Mouse (Mus musculus): ENCODE measurements around the gene Ptpn1.

DNA sequence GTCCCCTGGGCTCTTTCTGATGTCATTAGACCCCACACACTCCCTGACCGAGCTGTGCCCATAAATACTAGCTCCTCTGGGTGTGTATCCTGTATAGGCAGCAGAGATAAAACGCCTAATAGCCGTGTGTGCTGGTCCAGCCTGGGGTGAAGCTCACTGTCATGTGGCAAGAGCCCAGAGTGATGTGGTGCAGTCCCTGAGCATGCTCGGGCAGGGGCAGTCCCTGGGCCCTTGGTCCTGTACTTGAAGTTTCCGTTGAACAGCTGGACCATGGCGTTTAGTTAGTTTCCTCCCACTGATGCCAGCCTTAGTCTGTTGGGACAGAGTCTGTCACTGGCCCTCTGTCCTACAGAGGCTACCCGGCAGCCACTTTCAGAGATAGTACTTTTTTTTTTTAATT, 23.1 kb downstream of the Ptpn1 start:
- no peak for TF ChIP-seq POLR2A (IDR thresholded peaks at IDR 0.05; ENCODE audit: extremely low read depth, insufficient read depth, low read length)
- TF ChIP-seq CTCF (IDR thresholded peaks at IDR 0.05; ENCODE audit: low read depth, low read length) = no peak

All from liver, adult 2 months (tissue).